Mouse (Mus musculus) common myeloid progenitor, adult 5-6 weeks (primary cell): ENCODE data around the gene Zfp706. TPM values are rescaled to one million over a fixed set of nuclear protein-coding genes. Genes with fewer than 3 reads are reported as not detected.

Source experiments
- ATAC-seq: replicated peaks from 2 replicates; pipeline ENCODE4 v1.8.0; 2016; ENCODE audit warnings: low read depth, mild to moderate bottlenecking, moderate TSS enrichment, inconsistent platforms; ENCODE audit not compliant: poor library complexity, severe bottlenecking
- total RNA-seq: library from RNA; stranded (forward); fragments of 200-1000, 187-1606 nt; gene quantifications from 2 replicates; pipeline ENCODE4 v1.2.3, GENCODE M21; 2017

Zfp706 gene
- total RNA-seq = 104 and 149 TPM in 2 replicates

GRCm38 (mm10) chr15:37007233-37007958 lies at the start of gene Zfp706:
Gene Zfp706 (minus strand): TSS chr15:37007773.
- ATAC-seq = peak; percentile 95

DNA sequence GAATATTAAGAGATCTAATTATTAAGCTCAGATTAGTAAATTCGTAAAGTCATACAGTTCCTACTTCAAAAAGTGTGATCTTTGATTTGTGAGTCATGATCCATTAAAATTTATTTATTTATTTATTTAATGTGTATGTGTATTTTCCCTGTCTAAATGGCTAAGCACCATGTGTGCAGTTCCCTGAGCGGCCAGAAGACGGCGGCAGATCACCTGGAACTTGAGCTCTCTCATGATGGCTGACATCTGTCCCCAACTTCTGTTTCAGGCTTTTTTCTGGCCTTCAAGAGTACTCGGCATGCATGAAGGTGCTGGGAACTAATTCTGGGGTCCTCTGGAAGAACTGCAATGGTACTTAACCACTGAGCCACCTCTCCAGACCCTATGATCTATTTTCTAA lies 47.0 kb upstream of the Zfp706 start:
- no peak for ATAC-seq

DNA sequence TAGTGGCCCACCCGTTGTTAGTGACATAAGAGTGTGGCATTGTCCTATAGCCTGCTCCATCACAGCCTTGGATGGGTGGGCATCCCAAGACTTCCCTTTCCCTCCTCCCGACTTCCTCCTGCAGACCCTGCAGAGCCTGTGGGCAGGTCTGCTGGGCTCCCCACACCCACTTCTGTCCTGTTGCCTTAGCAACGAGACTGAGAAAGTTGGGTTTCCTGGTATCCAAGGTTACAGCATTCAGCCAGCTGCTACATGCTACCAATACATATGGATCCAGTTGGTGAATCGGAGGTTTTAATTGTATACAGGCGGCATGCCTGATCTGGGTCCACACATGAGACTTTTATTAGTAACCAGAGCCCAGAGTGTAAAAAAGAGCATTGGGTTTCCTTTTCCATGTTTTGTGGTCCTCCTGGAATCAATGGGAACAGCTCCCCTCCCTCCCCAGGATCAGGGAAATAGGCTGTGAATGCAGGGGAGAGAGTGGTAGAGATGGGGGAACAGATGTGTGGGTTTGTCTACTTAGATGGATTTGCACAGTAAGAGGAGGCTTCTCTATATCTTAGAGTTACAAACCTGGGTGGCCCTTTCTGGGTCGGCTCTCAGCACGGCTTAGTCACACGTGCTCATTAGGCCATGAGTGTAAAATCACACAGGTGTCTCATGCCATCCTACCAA lies 45.7 kb upstream of the Zfp706 start:
- no peak for ATAC-seq

DNA sequence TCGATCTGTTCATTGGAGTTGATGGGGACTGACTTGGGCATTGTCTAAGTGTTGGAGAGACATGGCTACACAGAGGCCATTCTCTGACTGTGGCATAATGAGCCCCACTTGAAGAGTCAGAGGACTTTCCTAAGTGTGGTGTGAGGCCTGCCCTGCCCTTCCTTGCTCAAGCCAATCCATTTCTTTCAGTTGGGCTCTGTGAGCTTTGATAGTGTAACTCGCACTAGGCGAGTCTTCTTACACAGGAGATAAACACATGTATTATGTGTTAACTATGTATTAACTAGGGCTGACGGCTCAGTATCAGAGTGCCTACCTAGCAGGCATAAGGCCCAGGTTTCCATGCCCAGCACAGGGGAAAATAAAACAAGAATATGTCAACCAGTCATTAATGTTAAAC lies 39.8 kb upstream of the Zfp706 start:
- no peak for ATAC-seq

DNA sequence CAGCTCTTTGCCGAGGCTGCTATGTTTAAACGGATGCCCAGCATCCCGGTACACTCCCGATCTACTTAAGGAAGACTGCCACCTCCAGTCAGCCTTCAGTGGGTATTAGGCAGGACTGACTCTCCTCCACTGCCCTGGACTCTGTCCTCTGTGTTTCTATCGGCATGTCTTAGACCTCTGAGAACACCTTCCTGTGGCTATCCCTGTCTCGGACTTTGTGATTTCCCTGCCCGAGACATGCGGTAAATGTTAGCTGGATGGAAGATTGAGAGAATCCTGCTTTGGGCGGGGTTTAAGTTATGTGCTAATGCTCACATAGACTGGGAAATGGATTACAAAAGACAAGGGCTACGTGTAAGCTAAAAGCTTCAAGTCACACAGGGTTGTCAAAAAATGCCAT lies 39.0 kb upstream of the Zfp706 start:
- ATAC-seq = no peak

GRCm38 (mm10) chr15:37046131-37046530 lies 38.6 kb upstream of the Zfp706 start:
- no peak for ATAC-seq

DNA sequence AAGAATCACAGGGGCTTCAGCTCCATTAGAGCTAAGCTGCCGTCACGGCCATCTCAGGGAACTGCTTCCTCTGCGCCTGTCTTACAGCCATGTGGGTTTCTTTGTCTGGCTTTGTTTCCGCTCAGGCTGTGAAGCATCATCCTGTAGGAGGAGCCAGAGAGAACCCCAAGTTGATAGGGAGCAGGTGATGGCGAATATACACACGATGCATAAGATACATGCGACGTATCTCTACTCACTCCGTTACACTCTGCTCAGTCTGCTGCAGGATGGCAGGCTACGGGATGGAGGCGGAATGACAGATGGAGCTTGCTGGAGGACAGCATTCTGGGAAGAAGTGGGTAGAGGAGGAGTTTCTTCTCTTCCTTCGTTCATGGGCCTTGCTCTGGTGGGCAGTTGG lies 37.9 kb upstream of the Zfp706 start:
- 0 out of 2 replicates have a peak, but pooled peaks have one; percentile 39 for ATAC-seq

DNA sequence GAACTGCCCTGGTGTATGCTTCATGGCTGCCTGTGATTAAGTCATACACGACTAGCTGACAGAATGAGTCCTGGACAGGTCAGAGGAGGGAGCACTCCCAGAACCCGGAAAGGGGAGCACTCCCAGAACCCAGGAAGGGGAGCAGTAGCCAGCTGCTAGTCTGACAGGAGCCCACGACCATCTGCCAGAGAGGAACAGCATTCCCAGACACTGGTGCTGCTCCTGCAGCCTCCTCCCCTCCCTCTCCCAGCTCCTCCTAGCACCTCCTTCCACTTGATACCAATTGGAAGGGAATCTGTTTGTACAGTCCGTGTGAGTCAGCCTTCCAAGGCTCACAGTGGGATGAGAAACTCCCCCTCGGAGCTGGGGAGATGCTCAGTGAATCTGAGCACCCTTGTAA lies 35.0 kb upstream of the Zfp706 start:
- ATAC-seq = no peak

DNA sequence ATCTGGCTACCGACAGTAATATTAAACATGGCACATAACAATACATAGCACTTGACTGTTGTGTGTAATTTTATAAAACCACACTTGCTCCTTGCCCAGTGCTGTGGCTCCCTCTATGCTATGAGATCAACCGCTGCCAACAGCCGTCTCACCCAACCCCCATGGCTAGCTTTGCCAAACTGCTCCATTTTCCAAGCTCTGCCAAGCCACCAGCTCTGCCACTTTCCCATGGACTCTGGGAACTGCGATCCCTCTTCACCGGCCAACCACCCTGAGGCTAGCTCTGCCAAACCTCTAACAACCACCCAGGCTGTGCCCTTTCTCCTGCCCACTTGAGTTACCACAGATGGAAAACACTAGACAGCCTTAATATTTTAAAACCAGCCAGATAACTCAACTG lies 33.6 kb upstream of the Zfp706 start:
- no peak for ATAC-seq

GRCm38 (mm10) chr15:37038666-37039065 lies 31.1 kb upstream of the Zfp706 start:
- ATAC-seq = 0 out of 2 replicates have a peak, but pooled peaks have one; percentile 58

- no peak for ATAC-seq
These were observed 30.1 kb upstream of the Zfp706 start for GRCm38 (mm10) chr15:37037704-37038103.

GRCm38 (mm10) chr15:37036481-37037156 lies 29.0 kb upstream of the Zfp706 start:
- no peak for ATAC-seq

GRCm38 (mm10) chr15:37034155-37034554 lies 26.6 kb upstream of the Zfp706 start:
- ATAC-seq = no peak

DNA sequence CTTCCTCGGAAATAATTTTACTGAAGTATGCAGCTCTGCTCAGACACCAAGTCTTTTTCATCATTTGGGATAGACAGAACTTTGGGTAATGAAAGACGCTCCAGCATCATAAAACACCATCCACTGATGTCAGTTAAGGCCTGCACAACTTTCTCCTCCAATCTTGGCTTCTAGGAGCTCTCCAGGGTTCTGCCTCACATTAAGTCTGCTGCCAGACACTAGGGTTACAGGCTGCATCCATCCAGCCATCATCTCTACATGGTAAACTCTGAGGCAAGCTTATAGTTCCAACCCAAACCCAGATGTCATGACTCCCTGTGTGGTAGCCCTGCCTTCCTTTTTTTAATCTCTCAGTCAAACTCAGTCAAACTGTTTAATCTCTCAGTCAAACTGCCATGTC lies 25.9 kb upstream of the Zfp706 start:
- no peak for ATAC-seq

DNA sequence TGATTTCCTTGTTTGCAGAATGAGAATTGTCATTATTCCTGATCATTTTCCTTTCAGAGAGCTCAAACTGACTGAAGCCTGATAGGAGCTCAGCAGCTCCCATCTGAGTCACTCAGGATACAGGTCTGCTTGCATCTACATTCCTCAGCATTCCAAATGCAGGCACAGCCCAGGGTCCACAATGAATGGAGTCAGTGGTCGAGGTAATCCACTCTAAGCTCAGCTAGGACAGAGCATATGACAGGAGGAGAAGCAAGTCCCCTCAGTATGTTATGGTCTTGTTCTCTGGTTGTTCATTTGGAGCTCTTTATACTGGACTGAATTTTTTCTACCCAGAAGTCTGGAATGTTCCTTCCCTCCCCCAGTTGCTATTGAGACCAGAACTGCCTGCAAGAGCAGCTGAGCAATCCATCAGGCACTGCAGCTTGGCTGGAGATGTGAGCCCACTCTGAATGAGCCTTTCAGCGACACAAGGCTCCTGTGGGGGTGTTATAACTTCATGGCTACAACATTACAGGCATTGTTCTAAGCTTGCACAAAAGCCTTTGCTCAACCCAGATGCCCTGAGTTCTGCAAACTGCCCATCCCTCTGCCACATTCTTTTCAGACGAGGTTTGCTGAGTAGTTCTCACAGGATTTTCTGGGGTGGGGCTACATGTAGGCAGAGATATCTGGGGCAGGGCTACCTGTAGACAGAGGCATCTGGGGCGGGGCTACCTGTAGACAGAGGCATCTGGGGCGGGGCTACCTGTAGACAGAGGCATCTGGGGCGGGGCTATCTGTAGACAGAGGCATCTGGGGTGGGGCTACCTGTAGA lies 24.0 kb upstream of the Zfp706 start:
- no peak for ATAC-seq

- ATAC-seq = no peak
These were observed 23.4 kb upstream of the Zfp706 start for GRCm38 (mm10) chr15:37030929-37031328.

GRCm38 (mm10) chr15:37027956-37028355 lies 20.4 kb upstream of the Zfp706 start:
- ATAC-seq = no peak

DNA sequence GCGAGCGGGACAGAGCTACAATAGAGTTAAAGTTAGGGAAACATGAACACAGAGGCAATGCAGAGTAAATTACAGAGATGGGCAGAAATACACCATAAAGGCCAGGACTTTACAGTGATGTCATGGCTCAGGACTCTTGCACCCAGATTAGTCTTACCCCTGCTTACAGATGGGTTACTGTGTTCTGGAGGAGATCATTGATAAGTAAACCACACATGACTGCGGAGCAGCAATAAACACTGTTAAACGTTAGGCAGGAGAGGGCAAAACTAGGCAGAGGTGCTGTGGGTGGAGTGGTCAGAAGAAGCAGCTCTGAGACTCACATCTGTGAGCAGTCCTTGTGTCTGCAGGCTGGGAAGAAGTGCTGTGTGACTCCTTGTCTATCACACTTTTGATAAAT lies 18.9 kb upstream of the Zfp706 start:
- ATAC-seq = peak; percentile 45; the same call in 1 of the 2 replicates

DNA sequence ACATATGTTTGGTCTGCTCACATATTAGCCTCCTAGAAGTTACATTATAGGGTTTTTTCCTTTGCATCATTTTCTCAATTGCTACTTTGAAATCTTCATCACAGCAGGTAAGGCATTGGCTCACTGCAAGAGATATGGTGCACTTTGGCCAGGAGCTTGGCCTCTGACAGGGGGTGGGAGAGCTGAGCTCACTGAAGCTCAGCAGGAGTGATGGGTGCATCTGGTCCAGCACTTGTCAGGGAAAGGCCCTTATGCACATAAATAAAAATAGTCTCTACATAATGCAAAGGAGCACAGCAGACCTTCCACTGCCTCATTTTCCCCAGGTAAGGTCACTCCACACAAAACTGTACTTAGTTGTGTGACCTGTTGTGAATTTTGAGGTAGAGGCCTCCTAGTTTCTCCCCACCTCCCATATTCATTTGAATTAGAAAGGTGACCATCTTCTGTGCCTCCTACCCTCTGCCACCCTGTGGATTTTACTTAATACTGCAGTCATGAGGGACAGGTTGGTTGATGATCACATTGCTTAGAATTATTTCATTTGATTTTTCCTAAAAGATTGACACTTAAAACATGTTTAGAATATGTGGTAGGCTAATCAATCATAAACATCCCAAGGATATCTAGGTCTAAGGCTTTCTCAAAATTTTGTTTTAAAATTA lies 13.1 kb upstream of the Zfp706 start:
- 0 out of 2 replicates have a peak, but pooled peaks have one; percentile 54 for ATAC-seq

GRCm38 (mm10) chr15:37019434-37019833 lies 11.9 kb upstream of the Zfp706 start:
- no peak for ATAC-seq
